Mouse (Mus musculus) brown adipose tissue, adult 24 weeks (tissue): ENCODE results near the gene Uckl1. TPM values are rescaled to one million over a fixed set of nuclear protein-coding genes. Genes with fewer than 3 reads are reported as not detected.

Experiments
- H3K27ac ChIP-seq: fragments of 200-500 bp; replicated peaks from 2 replicates; pipeline ENCODE4 v1.5.1; 2012; ENCODE audit warnings: low read depth, mild to moderate bottlenecking, low read length
- H3K4me1 ChIP-seq: fragments of 200-500 bp; 2 replicates; pipeline ENCODE4 v1.6.1; 2012; ENCODE audit warnings: low read length, mixed read lengths; ENCODE audit not compliant: control insufficient read depth, insufficient read depth, insufficient read length
- H3K4me3 ChIP-seq: fragments of 200-500 bp; 2 replicates; pipeline ENCODE4 v1.5.1; 2012; ENCODE audit warnings: low read depth, mild to moderate bottlenecking, low read length, moderate library complexity; ENCODE audit not compliant: insufficient read depth
- polyA plus RNA-seq: library from polyadenylated mRNA; stranded (reverse); fragments of >200 nt; gene quantifications from 2 replicates; pipeline ENCODE4 v1.2.4, GENCODE M21; 2012; ENCODE audit not compliant: missing spikeins, insufficient read depth, insufficient read length

The Uckl1 gene
- polyA plus RNA-seq, 1 experiment = 26.8 TPM

DNA sequence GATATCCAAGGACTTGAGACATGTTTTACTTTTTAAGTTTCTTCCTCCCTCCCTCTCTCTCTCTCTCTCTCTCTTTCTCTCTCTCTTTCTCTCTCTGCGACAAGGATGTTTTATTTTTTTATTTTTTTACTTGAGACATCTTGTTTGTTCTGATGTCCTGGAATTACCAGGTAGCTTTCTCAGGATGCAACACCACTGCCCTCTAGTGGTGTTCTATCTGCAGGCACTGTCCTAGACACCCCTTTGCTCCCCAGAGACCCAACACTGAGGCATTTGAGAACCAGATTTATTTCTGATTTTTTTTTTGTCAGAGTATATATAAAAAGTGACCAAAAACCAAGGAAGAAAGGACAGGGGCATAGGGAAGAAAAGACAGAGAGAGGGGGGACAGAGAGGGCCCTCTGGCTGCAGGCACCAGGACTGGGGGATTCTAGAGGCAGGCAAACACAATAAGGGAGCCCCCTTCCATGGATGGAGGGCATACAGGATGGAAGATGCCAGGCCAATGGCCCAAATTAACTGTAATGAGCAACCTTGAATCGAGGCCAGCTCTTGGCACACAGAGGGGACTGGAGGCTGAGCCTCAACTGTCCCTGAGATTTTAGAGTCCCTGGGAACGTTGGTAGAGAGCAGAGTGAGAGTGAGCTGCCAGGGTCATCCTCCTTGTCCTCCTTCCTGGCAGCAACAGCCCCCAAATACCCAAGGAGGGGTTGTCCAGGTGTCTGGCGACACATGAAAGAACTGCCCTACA lies 10.4 kb upstream of the Uckl1 start:
- Histone ChIP-seq H3K4me3 (no peak overlapping the region), H3K27ac (no peak overlapping the region), H3K4me1 (0 out of 2 replicates have a peak, but pooled peaks cover 3% of the 10 kb centered on the region)

DNA sequence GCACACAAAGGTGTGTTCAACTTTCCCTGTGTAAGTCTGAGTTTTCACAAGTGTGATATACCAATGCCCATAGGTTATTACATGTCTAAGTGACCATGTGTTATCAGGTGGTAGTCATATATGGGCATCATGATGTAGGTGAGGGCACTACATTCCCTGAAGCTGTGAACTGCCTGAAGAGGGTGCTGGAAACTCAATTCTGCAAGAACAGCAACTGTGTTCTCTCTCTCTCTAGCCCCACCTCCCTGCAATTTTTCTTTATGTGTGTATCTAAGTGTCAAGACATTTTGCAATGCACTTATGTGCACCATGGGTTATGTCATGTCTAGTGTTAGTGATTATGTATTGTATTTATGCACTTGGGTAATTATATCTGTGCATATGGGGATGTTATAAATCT lies 9.2 kb upstream of the Uckl1 start:
- no peak overlapping the region for H3K27ac ChIP-seq
- no peak overlapping the region for H3K4me3 ChIP-seq
- H3K4me1 ChIP-seq = 0 out of 2 replicates have a peak, but pooled peaks cover 3% of the 10 kb centered on the region

- Histone ChIP-seq H3K4me3 (peak overlapping the region; percentile 80), H3K4me1 (0 out of 2 replicates have a peak, but pooled peaks cover 3% of the 10 kb centered on the region), H3K27ac (peak overlapping the region; percentile 46; the same call in 1 of the 2 replicates)
These were observed 8.3 kb upstream of the Uckl1 start for GRCm38 (mm10) chr2:181593042-181593421.

DNA sequence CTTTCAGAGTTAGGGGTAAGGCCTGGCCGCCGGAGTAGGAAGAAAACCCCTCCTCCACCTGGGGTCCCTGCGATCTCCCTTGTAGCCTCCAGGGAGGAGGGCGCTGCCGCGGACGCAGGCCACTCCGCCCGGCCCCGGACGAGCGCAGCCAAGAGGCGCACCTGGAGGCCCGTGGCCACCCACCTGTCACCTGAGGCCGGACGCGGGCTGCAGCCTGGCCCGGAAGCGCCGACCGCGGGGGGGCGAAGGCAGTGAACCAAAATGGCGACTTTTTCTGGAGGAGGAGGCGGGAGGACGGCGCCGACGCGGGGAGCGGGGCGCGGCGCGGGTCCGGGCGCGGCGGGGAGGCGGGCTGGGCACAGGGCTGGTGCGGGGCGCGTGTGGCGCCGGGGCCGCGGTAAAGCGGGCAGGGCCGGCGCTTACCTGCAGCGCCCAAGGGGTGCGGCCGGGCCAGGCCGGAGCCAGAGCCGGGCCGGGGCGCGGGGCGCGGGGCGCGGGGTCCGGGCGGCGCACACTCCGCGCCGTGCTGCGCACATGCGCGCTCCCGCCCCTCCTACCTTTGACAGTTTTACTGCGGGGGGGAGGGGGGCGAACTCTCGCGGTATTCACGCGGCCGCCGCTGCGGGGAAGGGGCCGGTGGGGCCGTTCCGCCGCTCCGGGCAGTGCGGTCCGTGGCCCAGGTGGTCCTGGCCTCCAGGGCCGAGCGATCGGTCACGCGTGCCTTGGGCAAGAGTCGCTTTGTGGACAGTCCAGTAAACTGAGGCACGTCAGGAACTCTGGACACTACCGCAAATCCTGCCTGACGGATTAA lies 7.7 kb upstream of the Uckl1 start, which contains the start of gene Zfp512b:
Gene Zfp512b, minus strand, starts transcription at position 573 of the 811 bp plus-strand sequence.
- peak within 1 kb of the TSS; percentile 46; the same call in 1 of the 2 replicates for H3K27ac ChIP-seq
- 0 out of 2 replicates have a peak, but pooled peaks cover 3% of the 10 kb centered on the region for H3K4me1 ChIP-seq
- H3K4me3 ChIP-seq = peak within 1 kb of the TSS; percentile 80

DNA sequence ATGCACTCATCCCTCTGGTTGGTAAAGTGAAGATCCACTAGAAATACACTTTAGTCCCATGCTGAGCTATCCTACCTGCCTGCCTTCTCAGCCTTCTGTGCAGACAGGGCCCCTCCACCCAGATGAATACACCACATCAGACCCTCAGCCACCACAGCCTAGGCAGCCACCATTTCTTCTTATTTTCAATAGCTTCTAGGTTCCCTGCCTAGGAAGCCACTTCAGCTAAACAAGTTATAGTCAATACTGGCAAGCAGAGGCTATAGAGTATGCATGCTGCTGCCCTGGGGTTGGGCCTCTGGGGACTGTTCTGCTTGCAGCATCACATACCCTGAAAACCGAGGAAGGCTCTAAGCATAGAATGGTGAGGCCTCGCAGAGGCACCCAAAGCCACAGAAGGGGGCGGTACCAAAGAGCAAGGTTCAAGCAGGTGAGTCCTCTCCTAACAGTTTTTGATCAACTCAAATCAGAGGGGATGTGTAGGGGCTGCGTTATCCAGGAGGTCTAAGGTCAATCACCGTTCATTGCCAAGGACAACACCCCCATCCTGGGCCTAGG lies 6.9 kb upstream of the Uckl1 start, which contains the start of gene Prpf6:
Gene Prpf6, plus strand, starts transcription at position 341 of the 558 bp plus-strand sequence.
- peak within 1 kb of the TSS; percentile 46; the same call in 1 of the 2 replicates for H3K27ac ChIP-seq
- 0 out of 2 replicates have a peak, but pooled peaks cover 3% of the 10 kb centered on the region for H3K4me1 ChIP-seq
- H3K4me3 ChIP-seq = peak within 1 kb of the TSS; percentile 80

DNA sequence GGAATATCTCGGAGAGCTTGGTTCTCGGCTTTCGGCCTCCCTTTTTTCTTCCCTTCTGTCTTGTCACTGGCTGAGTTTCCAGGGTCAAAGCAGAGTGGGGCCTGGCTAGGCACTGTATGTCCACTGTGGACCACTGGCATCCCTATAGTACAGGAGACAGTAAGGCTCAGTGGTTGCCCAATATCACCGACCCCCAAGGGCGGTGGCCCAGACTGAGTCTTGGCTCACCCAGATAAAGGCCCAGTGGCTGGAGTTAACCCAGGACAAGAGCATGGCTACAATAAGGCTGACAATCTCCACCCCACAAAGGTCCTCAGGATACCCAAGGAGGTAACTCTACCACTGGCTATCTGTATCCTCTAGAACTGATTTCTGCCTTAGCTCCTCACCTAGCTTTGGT lies 5.8 kb upstream of the Uckl1 start:
- H3K4me1 ChIP-seq = 0 out of 2 replicates have a peak, but pooled peaks cover 3% of the 10 kb centered on the region

GRCm38 (mm10) chr2:181589732-181590105 lies 5.0 kb upstream of the Uckl1 start:
- H3K4me1 ChIP-seq = 0 out of 2 replicates have a peak, but pooled peaks cover 3% of the 10 kb centered on the region
- H3K27ac ChIP-seq = no peak overlapping the region
- H3K4me3 ChIP-seq = no peak overlapping the region

More for the DNA sequence above, 5.8 kb upstream of the Uckl1 start:
- H3K4me3 ChIP-seq = peak overlapping the region; percentile 16; the same call in 1 of the 2 replicates
- H3K27ac ChIP-seq = no peak overlapping the region

- Histone ChIP-seq H3K4me1 (0 out of 2 replicates have a peak, but pooled peaks cover 3% of the 10 kb centered on the region), H3K27ac (no peak overlapping the region), H3K4me3 (no peak overlapping the region)
These were observed 4.5 kb upstream of the Uckl1 start for GRCm38 (mm10) chr2:181589011-181589731.

- Histone ChIP-seq H3K4me1 (0 out of 2 replicates have a peak, but pooled peaks cover 3% of the 10 kb centered on the region), H3K27ac (no peak overlapping the region), H3K4me3 (no peak overlapping the region)
These were observed 3.6 kb upstream of the Uckl1 start for GRCm38 (mm10) chr2:181588229-181588780.

GRCm38 (mm10) chr2:181587796-181588195 lies 3.1 kb upstream of the Uckl1 start:
- H3K4me3 ChIP-seq = no peak overlapping the region
- 0 out of 2 replicates have a peak, but pooled peaks cover 3% of the 10 kb centered on the region for H3K4me1 ChIP-seq
- no peak overlapping the region for H3K27ac ChIP-seq

- H3K27ac ChIP-seq = no peak overlapping the region
- H3K4me1 ChIP-seq = no peaks in the 10 kb centered on the region
- H3K4me3 ChIP-seq = no peak overlapping the region
These were observed 1.4 kb upstream of the Uckl1 start for GRCm38 (mm10) chr2:181586124-181586523.

GRCm38 (mm10) chr2:181585506-181585905 lies 814 bp upstream of the Uckl1 start:
- Histone ChIP-seq H3K4me3 (no peak overlapping the region), H3K27ac (no peak overlapping the region), H3K4me1 (no peaks in the 10 kb centered on the region; the same call in 1 of the 2 replicates)

DNA sequence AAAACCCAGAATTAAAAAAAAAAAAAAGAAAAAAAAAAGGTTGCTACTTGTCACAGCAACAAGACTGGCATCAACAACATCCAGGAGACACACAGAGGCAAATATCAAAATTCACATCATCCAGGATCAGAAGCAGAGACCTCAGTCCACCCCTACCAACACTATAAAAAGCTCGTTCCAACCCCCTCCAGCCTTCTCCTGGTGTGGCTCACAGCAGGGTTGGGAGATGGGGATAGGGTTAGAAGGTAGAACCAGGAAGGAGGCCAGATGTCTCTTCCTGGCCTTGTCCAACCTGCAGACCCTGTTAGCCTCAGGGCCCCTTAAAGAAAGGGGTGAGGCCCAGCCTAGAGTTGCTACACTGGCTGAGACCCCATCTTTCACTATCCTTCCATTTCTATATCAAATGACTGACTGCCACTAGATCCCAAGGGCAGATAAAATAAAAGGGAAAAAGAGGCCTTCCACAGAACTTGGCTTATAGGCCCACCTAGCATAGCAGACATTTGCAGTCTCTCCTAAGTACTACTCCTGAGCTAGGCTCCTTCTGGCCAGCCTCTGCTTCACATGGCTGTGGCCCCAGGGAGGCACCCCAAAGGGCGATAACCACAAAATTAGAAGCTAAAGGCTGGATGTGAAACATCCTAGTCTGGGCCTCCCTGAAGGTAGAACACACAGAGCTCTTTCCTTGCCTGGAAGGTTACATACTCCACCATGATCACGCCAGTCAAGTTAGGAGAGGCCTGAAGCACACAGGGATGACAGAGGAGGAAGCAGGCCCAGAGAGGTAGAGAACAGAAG lies 1.0 kb downstream of the Uckl1 start:
- Histone ChIP-seq H3K4me3 (no peak overlapping the region), H3K27ac (no peak overlapping the region), H3K4me1 (no peaks in the 10 kb centered on the region; the same call in 1 of the 2 replicates)
